Mouse (Mus musculus) gastrocnemius, adult 2 months (tissue): ENCODE measurements around the gene Tgfb3. TPM values are rescaled to one million over a fixed set of nuclear protein-coding genes. Genes with fewer than 3 reads are reported as not detected.

ENCODE experiments used
- DNase-seq: peaks from one replicate; pipeline ENCODE4 v3.0.0; 2022
- H3K27ac ChIP-seq: fragments of 200-600 bp; 2 replicates; pipeline ENCODE4 v1.8.1; 2022; ENCODE audit warnings: mild to moderate bottlenecking
- H3K4me3 ChIP-seq: fragments of 200-600 bp; 2 replicates; pipeline ENCODE4 v1.8.1; 2022; ENCODE audit warnings: mild to moderate bottlenecking, moderate library complexity
- CTCF ChIP-seq: fragments of 200-600 bp; IDR thresholded peaks from 2 replicates; pipeline ENCODE4 v1.8.1; 2022; ENCODE audit warnings: antibody characterized with exemption, mild to moderate bottlenecking, moderate library complexity
- intact Hi-C: fragments of 180-260 bp; cut with DNase I; formaldehyde crosslinking; loops from one replicate; pipeline ENCODE4 v1.15.1; 2025
- total RNA-seq, 2 experiments: library from RNA; stranded (reverse); gene quantifications; 2 replicates each; pipeline ENCODE4 v1.2.3; 2021

Gene Tgfb3
- total RNA-seq, 2 experiments from 2014 or later = 32.2 to 48.0 TPM

DNA sequence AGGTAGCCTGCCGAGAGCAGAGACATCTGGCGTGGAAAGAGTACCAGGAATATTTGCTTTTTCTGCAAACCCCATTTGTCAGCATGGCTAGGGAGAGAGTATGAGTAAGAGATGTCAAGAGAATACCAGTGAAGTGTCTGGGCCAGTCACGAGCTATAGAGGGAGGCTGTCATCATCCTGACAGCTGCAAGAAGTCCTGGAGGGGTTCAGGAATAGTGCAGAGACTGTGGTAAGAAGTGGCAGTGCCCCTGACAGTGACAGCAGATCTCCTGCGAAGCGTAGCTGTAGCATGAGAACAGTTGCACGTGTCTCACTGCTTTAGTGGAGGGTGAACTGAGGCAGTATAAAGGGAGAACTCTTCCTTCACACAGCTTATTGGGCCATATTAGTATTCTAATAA lies 57.3 kb downstream of the Tgfb3 start:
- TF ChIP-seq CTCF = no peak
- no peak overlapping the region for H3K4me3 ChIP-seq
- DNase-seq = no peak
- intact Hi-C loops = loop anchor here (5.0 kb wide), 1 partner anchor 159 kb away; no protein-coding TSS in a partner anchor
- H3K27ac ChIP-seq = no peak overlapping the region

DNA sequence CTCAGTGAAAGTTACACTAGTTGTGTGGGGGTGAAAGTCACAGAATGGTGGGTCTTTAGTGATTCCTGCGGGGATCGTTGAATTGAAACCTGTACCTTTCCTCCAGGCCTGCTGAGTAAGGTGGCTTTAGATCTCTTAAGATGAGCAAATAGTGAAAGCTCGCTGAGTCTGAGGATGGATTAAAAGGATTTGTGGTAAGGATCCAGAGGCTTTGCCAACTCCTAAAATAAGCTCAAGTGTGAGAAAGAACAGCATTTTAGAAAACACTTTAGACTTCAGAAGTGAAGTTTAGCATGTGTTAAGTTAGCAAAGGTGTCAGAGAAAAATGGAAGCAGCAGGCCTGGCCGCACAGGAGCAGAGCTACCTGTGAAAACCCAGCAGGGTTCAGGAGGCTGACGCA lies 61.5 kb downstream of the Tgfb3 start:
- TF ChIP-seq CTCF = no peak
- no peak for DNase-seq
- intact Hi-C loops = no loop called here
- Histone ChIP-seq H3K4me3 (no peak overlapping the region), H3K27ac (no peak overlapping the region)

DNA sequence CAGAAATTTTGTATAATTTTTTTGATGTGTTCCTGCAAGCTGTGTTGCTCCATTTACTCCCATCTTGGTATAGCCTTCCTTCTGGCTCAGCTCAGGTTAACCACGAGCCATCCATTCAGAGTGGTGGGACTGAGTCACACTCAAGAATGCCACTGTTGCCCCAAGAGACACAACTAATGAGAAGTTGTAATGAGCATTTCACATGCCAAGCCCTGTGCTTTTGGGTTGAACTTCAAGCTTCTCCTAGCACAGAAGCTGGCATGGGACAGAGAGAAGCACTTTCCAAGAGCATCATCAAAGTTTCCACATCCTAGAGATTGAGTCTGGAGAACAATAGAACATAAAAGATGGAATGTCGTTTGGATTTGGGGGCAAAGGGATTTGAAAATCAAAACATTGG lies 63.7 kb downstream of the Tgfb3 start:
- intact Hi-C loops = no loop called here
- Histone ChIP-seq H3K27ac (no peak overlapping the region), H3K4me3 (no peak overlapping the region)
- DNase-seq = no peak
- no peak for TF ChIP-seq CTCF

DNA sequence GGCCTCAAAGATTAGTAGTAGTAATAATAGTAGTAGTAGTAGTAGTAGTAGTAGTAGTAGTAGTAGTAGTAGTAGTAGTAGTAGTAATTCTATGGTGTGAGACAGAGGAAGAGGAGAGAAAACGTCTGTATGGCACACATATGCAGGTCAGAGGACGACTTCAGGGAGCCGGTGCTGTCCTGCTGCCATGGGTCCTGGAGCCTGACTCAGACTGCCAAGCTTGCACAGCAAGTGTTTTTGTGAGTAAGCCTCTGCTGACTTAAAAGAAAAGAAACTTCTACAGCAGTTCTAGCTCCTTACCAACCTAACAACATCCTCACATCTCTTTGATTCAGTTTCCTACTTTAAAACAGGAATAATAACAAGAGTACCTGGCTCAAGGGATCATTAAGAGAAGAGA lies 64.2 kb downstream of the Tgfb3 start:
- intact Hi-C loops = no loop called here
- Histone ChIP-seq H3K27ac (no peak overlapping the region), H3K4me3 (no peak overlapping the region)
- no peak for DNase-seq
- TF ChIP-seq CTCF = no peak

DNA sequence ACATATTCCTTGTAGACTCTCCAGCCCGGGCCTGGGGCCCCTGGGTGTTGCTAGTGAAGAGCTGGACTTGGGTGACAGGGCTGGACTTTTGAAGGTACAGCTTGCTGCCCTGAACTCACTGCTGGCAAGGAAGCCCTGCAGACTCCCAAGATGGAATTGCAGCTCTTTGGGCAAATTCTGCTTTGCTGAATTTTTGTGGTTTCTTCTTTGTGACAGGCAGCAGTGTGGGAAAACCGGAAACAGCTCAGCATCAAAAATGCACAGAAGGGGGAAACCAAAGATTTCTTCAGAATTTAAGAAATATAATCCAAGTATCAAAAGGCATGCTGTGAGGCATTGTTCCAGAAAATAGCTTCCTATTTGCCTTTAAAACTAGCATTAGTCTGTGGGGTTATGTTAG lies 64.7 kb downstream of the Tgfb3 start:
- DNase-seq = no peak
- no peak overlapping the region for H3K27ac ChIP-seq
- no peak overlapping the region for H3K4me3 ChIP-seq
- intact Hi-C loops = no loop called here
- TF ChIP-seq CTCF = no peak

DNA sequence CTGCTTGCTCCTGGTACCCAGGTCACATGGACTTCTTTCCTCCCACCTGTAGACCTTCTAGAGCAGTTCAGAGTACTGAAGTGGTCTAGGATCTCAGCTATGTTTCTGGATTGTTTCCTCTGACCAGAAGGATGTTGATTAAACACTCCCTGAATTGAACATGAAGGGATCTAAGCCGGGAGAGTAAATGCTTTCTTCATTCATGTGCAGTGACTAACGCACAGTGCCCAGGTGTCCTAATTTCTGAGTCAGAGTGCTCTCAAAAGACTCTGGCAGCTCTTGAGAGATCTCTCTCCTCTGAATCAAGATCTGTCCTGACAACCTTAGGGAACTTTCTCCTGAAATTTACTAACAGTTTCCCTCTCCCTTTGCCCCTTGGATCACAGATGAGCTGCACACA lies 66.6 kb downstream of the Tgfb3 start:
- intact Hi-C loops = no loop called here
- no peak overlapping the region for H3K27ac ChIP-seq
- TF ChIP-seq CTCF = no peak
- no peak overlapping the region for H3K4me3 ChIP-seq
- DNase-seq = no peak

DNA sequence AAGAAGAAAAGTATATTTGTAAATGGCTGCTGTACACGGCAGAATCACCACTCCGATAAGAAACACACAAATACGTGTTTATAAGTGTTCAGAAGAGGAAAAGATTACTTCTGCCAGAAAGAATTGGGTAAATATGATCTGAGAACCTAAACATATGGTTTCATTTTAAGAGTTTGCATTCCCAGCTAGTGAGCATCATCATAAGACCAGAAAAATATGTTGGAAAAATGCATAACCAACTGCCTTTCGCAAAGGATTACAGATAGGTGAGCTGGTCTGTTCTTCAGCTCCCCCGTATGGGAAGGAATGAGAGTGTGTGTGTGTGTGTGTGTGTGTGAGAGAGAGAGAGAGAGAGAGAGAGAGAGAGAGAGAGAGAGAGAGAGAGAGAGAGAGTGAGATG lies 68.2 kb downstream of the Tgfb3 start:
- intact Hi-C loops = no loop called here
- Histone ChIP-seq H3K4me3 (no peak overlapping the region), H3K27ac (no peak overlapping the region)
- no peak for TF ChIP-seq CTCF
- DNase-seq = no peak

DNA sequence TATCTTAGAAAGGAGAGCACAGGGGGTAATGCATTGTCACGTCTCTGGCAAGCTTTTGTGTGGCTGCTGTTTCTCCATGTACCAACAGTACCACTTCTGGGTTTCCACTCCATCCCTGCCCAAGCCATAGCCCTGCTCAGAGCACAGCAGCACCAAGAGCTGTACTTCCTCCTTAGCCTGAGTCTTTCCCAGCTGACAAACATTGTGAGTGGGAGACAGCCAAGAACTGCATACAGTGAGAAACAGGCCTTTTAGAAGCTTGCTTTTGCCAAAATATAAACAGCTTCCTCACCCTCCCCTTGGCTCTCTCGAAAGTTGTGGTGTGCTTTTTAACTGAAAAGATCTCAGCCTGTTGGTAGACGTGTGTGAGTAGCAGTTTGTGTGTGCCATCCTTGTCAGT lies 71.5 kb downstream of the Tgfb3 start:
- Histone ChIP-seq H3K27ac (peak overlapping the region; percentile 28; the same call in 1 of the 2 replicates), H3K4me3 (no peak overlapping the region)
- intact Hi-C loops = no loop called here
- TF ChIP-seq CTCF = no peak
- no peak for DNase-seq

Other genes starting within 250 kb of the Tgfb3 start
- 10 to 100 TPM in 1 of 2 experiments, 1 to 10 TPM in 1; 8.4 to 13.6 TPM for gene Ift43, start 3.5 kb upstream of the Tgfb3 start, total RNA-seq
- gene Gpatch2l, start 162.8 kb upstream of the Tgfb3 start, total RNA-seq = 10 to 100 TPM; 12.1 to 12.6 TPM